Mouse (Mus musculus): ENCODE results near the gene Mrpl12. TPM values are rescaled to one million over a fixed set of nuclear protein-coding genes. Genes with fewer than 3 reads are reported as not detected.
A peak's percentile ranks its signal among the peaks of the same experiment; 100 is the strongest.

Mrpl12 gene
- polyA plus RNA-seq, 2 experiments = 78.4 to 127 TPM

GRCm38 (mm10) chr11:120485251-120485650 lies 838 bp downstream of the Mrpl12 start:
- Histone ChIP-seq H3K27me3 (ENCODE audit: control insufficient read depth, insufficient read depth, low read length) (no peaks in the 10 kb centered on the region), H3K27ac (peak overlapping the region; percentile 37), H3K4me3 (ENCODE audit: insufficient read depth in 1 of 2, low read depth in 2 of 2, low read length in 2 of 2) (peak overlapping the region; percentile 70 to 92), H3K4me2 (ENCODE audit: low read depth) (peak overlapping the region; percentile 70), H3K36me3 (replicated peaks; ENCODE audit: control insufficient read depth, insufficient read depth, low read depth) (peaks cover 42% of the 10 kb centered on the region), H3K9ac (replicated peaks) (peak overlapping the region; percentile 92), H3K9me3 (ENCODE audit: control insufficient read depth, low read length) (no peaks in the 10 kb centered on the region), H3K4me1 (replicated peaks; ENCODE audit: control insufficient read depth in 2 of 2, insufficient read depth in 2 of 2, low read length in 1 of 2) (peaks cover 8 to 15% of the 10 kb centered on the region in 2 experiments)
- WGBS (ENCODE audit: insufficient replicate concordance) = 6% methylated on average over 10 of the region's 10 CpGs
- DNase-seq (ENCODE audit: low read depth in 3 of 3, low spot score in 3 of 3) = no peak
- TF ChIP-seq EP300 (IDR thresholded peaks at IDR 0.05; ENCODE audit: low read depth) = no peak
- no peak for TF ChIP-seq CTCF (IDR thresholded peaks at IDR 0.05; ENCODE audit: low read depth)
- no peak for ATAC-seq (ENCODE audit: insufficient read depth)

GRCm38 (mm10) chr11:120488516-120488915 lies 4.1 kb downstream of the Mrpl12 start:
- ATAC-seq (ENCODE audit: insufficient read depth) (no peak), DNase-seq (ENCODE audit: low read depth in 3 of 3, low spot score in 3 of 3) (no peak)
- Histone ChIP-seq H3K4me3 (ENCODE audit: insufficient read depth in 1 of 2, low read depth in 2 of 2, low read length in 2 of 2) (no peak overlapping the region), H3K4me2 (ENCODE audit: low read depth) (no peak overlapping the region), H3K36me3 (replicated peaks; ENCODE audit: control insufficient read depth, insufficient read depth, low read depth) (peaks cover 32% of the 10 kb centered on the region), H3K4me1 (replicated peaks; ENCODE audit: control insufficient read depth in 2 of 2, insufficient read depth in 2 of 2, low read length in 1 of 2) (peaks cover 20 to 30% of the 10 kb centered on the region in 2 experiments), H3K9ac (replicated peaks) (no peak overlapping the region), H3K9me3 (ENCODE audit: control insufficient read depth, low read length) (no peaks in the 10 kb centered on the region), H3K27ac (no peak overlapping the region), H3K27me3 (ENCODE audit: control insufficient read depth, insufficient read depth, low read length) (no peaks in the 10 kb centered on the region)
- TF ChIP-seq CTCF (IDR thresholded peaks at IDR 0.05; ENCODE audit: low read depth) (no peak), EP300 (IDR thresholded peaks at IDR 0.05; ENCODE audit: low read depth) (no peak)
- 77% methylated on average over 4 of the region's 4 CpGs for WGBS (ENCODE audit: insufficient replicate concordance)

GRCm38 (mm10) chr11:120489054-120489761 lies 4.8 kb downstream of the Mrpl12 start:
- peaks cover 17 to 30% of the 10 kb centered on the region in 2 experiments for H3K4me1 ChIP-seq (replicated peaks; ENCODE audit: control insufficient read depth in 2 of 2, insufficient read depth in 2 of 2, low read length in 1 of 2)
- H3K9me3 ChIP-seq (ENCODE audit: control insufficient read depth, low read length) = no peaks in the 10 kb centered on the region
- TF ChIP-seq EP300 (IDR thresholded peaks at IDR 0.05; ENCODE audit: low read depth) = no peak
- TF ChIP-seq CTCF (IDR thresholded peaks at IDR 0.05; ENCODE audit: low read depth) = peak; percentile 97
- no peaks in the 10 kb centered on the region for H3K27me3 ChIP-seq (ENCODE audit: control insufficient read depth, insufficient read depth, low read length)
- H3K4me2 ChIP-seq (ENCODE audit: low read depth) = peak overlapping the region; percentile 18; the same call in 1 of the 2 replicates
- DNase-seq (ENCODE audit: low read depth in 3 of 3, low spot score in 3 of 3) = peak; percentile 73 to 80 (median 76)
- H3K27ac ChIP-seq = peak overlapping the region; percentile 57
- no peak overlapping the region for H3K4me3 ChIP-seq (ENCODE audit: insufficient read depth in 1 of 2, low read depth in 2 of 2, low read length in 2 of 2)
- H3K9ac ChIP-seq (replicated peaks) = peak overlapping the region; percentile 23; the same call in 1 of the 2 replicates
- WGBS (ENCODE audit: insufficient replicate concordance) = 53% methylated on average over 4 of the region's 4 CpGs
- peaks cover 32% of the 10 kb centered on the region for H3K36me3 ChIP-seq (replicated peaks; ENCODE audit: control insufficient read depth, insufficient read depth, low read depth)
- ATAC-seq (ENCODE audit: insufficient read depth) = peak; percentile 21

- peaks cover 36% of the 10 kb centered on the region for H3K36me3 ChIP-seq (replicated peaks; ENCODE audit: control insufficient read depth, insufficient read depth, low read depth)
- H3K27me3 ChIP-seq (ENCODE audit: control insufficient read depth, insufficient read depth, low read length) = no peaks in the 10 kb centered on the region
- ATAC-seq (ENCODE audit: insufficient read depth) (no peak), DNase-seq (ENCODE audit: low read depth in 3 of 3, low spot score in 3 of 3) (no peak)
- no peak overlapping the region for H3K4me2 ChIP-seq (ENCODE audit: low read depth)
- H3K27ac ChIP-seq = peak overlapping the region; percentile 57
- 40% methylated on average over 4 of the region's 4 CpGs for WGBS (ENCODE audit: insufficient replicate concordance)
- no peak overlapping the region for H3K9ac ChIP-seq (replicated peaks)
- no peaks in the 10 kb centered on the region for H3K9me3 ChIP-seq (ENCODE audit: control insufficient read depth, low read length)
- H3K4me1 ChIP-seq (replicated peaks; ENCODE audit: control insufficient read depth in 2 of 2, insufficient read depth in 2 of 2, low read length in 1 of 2) = peaks cover 17 to 30% of the 10 kb centered on the region in 2 experiments
- H3K4me3 ChIP-seq (ENCODE audit: insufficient read depth in 1 of 2, low read depth in 2 of 2, low read length in 2 of 2) = no peak overlapping the region
- TF ChIP-seq EP300 (IDR thresholded peaks at IDR 0.05; ENCODE audit: low read depth) = no peak
- TF ChIP-seq CTCF (IDR thresholded peaks at IDR 0.05; ENCODE audit: low read depth) = 0 out of 2 replicates have a peak, but pooled peaks have one; percentile 19
Observed at GRCm38 (mm10) chr11:120490291-120491046, 6.1 kb downstream of the Mrpl12 start.
